Mouse (Mus musculus): Measurements from ENCODE around the gene Atp5g1.

DNA sequence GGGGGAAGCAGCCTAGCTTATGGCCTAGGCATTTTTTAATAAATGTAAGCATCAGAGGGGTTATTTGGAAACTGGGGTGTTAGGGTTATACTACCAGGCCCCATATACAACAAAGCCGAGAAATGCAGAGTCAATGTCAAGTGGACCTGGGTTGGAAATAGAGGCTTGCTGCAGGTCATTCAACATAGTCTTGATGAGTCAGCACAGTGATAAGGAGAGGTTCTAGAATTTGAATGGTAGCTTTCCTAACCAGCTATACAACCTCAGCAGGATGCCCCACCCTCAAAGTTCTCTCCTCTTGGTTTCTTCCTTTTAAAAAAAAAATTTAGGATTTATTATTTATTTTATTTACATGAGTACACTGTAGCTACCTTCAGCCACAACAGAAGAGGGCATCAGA is 4.5 kb downstream of the Atp5g1 start:
- TF ChIP-seq POLR2A (IDR thresholded peaks at IDR 0.05; ENCODE audit: low read depth, low read length) (no peak), CTCF (IDR thresholded peaks at IDR 0.05; ENCODE audit: borderline replicate concordance, insufficient read depth, low read length) (no peak)
